Mouse (Mus musculus): Measurements from ENCODE around the gene C1qtnf1. TPM values are rescaled to one million over a fixed set of nuclear protein-coding genes. Genes with fewer than 3 reads are reported as not detected.

The C1qtnf1 gene
- polyA plus RNA-seq, 1 experiment from 2014 or later: 4.8 TPM

DNA sequence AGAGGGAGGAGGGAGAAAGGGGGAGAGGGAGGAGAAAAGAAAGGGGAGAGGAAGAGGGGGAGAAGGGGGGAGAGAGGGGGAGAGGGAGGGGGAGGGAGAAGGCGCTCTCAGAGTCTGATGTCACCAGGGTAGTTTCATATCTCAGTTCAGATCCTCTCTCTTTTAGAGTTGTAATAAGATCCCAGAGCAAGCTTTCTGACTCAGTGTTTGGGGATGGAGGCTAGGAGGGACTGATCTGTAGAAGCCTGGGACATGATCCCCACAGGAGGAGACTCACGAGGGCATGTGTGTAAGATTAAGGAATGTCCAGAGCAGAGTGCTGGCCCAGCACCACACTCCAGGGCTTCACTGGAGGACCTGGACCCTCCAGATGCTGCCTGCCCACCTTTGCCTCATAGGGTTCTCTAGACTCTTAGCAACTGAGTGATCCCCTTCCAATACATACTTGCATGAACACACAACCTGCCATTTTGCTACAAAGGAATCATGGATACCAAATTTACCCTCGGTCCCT, 680 bp upstream of the C1qtnf1 start:
- H3K27me3 ChIP-seq: peaks cover 11% of the 10 kb centered on the region; the same call in 1 of the 2 replicates
- 59% methylated on average over 3 of the region's 3 CpGs for WGBS
- no peak for ATAC-seq (ENCODE audit: low read depth)
- H3K4me2 ChIP-seq: peak overlapping the region; percentile 52
- H3K4me3 ChIP-seq: no peak overlapping the region
- H3K27ac ChIP-seq (replicated peaks): no peak overlapping the region
- H3K9me3 ChIP-seq: no peaks in the 10 kb centered on the region
- H3K4me1 ChIP-seq (replicated peaks): peaks cover 68% of the 10 kb centered on the region
- no peak overlapping the region for H3K9ac ChIP-seq
- no peaks in the 10 kb centered on the region for H3K36me3 ChIP-seq

DNA sequence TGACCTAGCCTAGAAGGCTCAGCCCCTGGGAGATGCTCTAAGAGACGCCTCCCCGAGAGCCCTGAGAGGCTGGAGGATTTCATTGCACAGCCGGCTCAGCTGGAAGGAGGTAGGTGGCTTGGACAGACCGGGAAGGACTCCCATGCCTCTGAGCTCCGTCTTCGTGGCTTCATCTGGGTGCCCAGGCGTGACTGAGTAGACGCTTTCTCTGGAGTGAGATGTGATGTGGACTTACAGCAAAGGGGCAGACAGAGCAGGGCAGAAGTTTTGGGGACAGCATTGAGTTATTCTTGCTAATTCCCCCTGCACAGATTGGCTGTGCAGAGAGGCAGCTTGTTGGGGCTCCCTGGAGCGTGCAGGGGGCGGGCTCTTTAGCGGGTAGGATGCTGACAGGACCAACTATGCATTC, 461 bp downstream of the C1qtnf1 start:
- peak overlapping the region; percentile 31 for H3K4me3 ChIP-seq
- no peaks in the 10 kb centered on the region for H3K9me3 ChIP-seq
- H3K4me1 ChIP-seq (replicated peaks): peaks cover 66% of the 10 kb centered on the region
- no peaks in the 10 kb centered on the region for H3K36me3 ChIP-seq
- H3K27me3 ChIP-seq: peaks cover 11% of the 10 kb centered on the region; the same call in 1 of the 2 replicates
- H3K4me2 ChIP-seq: peak overlapping the region; percentile 52
- peak overlapping the region; percentile 74 for H3K27ac ChIP-seq (replicated peaks)
- 5% methylated on average over 11 of the region's 11 CpGs for WGBS
- no peak for ATAC-seq (ENCODE audit: low read depth)
- peak overlapping the region; percentile 66 for H3K9ac ChIP-seq

DNA sequence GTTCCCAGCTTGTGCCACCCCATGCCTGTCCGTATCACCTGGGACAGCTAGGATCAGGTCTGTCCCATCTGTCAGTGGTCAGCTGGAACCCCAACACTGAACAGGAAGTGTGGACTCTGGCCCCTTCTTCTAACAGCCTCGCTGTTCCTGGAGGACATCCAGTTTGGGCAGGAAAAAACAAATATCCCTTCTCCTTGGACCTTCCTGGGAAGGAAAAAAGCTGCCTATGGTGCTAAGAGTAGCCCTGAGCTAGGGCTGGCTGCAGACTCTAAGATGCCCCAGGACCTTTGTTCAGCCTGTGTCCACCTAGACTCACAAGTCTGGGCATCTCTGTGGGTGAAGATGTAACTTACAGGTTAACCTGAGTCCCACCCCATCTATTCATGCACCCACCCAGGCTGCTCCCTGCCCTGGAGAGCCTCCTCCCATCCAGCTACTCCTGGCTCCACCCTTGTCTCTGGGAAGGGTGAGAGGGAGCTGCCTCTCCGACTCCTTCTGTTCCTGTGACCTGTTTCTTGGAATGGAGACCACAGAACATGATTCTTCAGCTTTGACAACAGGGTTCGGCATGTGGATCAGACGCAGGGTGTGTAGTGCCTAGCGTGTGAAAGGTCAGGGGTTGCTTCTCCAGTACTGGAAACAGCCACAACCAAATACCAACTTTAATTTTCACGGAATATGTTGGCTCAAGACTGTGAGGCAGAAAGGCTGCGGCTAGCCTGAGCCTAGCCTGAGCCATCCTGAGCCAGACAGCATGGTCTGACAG, 1.1 kb downstream of the C1qtnf1 start:
- Histone ChIP-seq H3K4me1 (replicated peaks) (peaks cover 66% of the 10 kb centered on the region), H3K4me2 (peak overlapping the region; percentile 52), H3K27me3 (peaks cover 11% of the 10 kb centered on the region; the same call in 1 of the 2 replicates), H3K9me3 (no peaks in the 10 kb centered on the region), H3K36me3 (no peaks in the 10 kb centered on the region), H3K4me3 (peak overlapping the region; percentile 31), H3K9ac (peak overlapping the region; percentile 66), H3K27ac (replicated peaks) (0 out of 2 replicates have a peak overlapping the region, but pooled peaks have one; percentile 74)
- no peak for ATAC-seq (ENCODE audit: low read depth)
- WGBS: 66% methylated on average over 8 of the region's 8 CpGs

DNA sequence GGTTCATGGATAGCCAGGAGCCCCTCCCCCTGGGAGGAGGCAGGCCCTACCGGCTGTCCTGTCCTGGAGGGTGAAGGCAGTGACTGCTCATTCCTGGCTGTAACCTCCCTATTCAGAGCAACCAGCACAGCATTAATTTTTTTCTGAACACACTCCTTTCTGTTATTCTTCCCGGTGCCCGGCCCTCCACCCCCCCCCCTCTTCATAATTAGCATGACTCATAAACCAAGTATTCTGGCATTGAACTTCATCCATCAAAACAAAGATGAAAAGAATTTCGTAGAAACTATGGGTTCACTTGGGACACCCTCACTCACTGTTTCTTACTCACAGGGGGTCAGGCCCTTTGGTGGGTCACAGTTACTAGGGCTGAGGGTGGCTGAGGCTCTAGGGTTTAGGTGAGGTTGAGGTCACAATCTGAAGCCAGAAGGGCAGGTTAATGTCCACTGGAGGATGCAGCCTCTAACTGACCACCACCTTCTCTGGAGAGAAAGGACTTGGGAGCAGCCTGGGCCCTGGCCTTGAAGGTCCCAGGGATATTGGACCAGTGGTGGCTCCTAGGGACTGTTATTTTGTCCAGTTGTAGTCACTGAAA, 2.4 kb downstream of the C1qtnf1 start:
- Histone ChIP-seq H3K36me3 (no peaks in the 10 kb centered on the region), H3K9me3 (no peaks in the 10 kb centered on the region), H3K9ac (peak overlapping the region; percentile 43; the same call in 1 of the 2 replicates), H3K4me3 (no peak overlapping the region), H3K4me2 (no peak overlapping the region), H3K27me3 (peaks cover 11% of the 10 kb centered on the region; the same call in 1 of the 2 replicates), H3K4me1 (replicated peaks) (peaks cover 62% of the 10 kb centered on the region), H3K27ac (replicated peaks) (no peak overlapping the region)
- 43% methylated on average over 4 of the region's 4 CpGs for WGBS
- no peak for ATAC-seq (ENCODE audit: low read depth)

DNA sequence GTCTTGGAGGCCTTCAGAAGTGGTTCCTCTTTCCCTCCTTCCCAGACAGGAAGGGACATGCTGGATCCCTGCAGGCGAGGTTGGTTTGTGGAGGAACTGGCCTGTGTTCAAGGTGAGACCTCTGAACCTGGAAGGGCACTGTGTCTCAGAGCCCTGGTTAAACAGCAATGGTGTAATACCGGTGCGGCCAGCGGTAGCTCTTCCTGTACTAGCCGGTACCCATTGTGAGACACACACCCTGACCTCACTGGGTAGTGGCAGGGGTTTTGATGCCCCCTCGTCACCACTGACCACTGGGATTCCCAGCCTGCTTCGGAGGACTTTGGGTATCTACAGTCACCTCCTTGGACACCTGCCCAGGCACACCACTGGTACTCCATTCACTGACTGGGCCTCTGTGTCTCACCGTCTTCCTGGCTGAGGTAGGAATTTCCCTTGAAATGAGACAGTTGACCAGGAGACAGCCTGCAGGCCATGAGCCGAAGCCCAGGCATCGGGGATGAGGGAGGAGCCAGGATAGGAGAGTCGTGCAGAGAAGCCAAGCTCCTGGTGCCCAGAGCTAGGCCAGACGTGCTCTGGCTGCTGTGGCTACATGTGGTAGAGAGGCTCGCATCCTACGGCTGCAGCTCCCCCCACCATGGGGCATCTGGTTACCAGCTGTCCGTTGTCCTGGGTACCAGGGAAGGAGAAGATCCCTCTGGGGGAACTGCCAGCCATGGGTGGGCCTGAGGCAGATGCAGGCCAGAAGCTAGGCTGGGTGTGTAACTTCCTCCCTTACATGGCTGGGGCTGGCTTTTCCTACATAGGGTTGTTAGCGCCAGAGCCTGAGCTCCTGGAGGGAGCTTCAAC, 3.3 kb downstream of the C1qtnf1 start:
- no peak for ATAC-seq (ENCODE audit: low read depth)
- peaks cover 67% of the 10 kb centered on the region for H3K4me1 ChIP-seq (replicated peaks)
- WGBS: 80% methylated on average over 16 of the region's 16 CpGs
- H3K4me2 ChIP-seq: no peak overlapping the region
- no peaks in the 10 kb centered on the region for H3K36me3 ChIP-seq
- no peak overlapping the region for H3K4me3 ChIP-seq
- H3K27me3 ChIP-seq: peaks cover 6% of the 10 kb centered on the region; the same call in 1 of the 2 replicates
- no peak overlapping the region for H3K27ac ChIP-seq (replicated peaks)
- H3K9ac ChIP-seq: peak overlapping the region; percentile 22; the same call in 1 of the 2 replicates
- H3K9me3 ChIP-seq: no peaks in the 10 kb centered on the region

DNA sequence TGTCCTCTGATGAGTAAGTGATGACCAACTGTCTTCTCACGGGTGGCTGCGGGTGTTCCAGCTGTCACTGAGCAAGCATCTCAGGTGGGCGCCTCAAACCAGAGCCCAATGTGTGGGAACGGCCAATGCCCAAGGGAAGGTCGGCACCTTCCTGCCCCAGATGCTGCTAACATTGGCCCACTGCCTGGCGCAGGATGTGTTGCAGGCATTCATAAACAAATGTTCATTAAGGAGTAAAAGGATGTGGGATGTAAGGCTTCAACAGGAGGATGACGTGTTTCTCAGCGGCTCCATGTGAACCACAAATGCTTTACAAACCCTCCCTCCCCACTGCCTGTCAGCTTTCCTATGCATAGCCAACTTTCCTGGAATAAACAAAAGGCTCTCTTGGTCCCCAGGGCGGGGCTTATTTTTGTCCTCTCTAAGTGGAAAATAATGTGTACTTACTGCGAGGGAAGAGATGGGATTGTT, 5.4 kb downstream of the C1qtnf1 start:
- Histone ChIP-seq H3K27me3 (peaks cover 5% of the 10 kb centered on the region; the same call in 1 of the 2 replicates), H3K4me1 (replicated peaks) (peaks cover 75% of the 10 kb centered on the region), H3K27ac (replicated peaks) (no peak overlapping the region), H3K9me3 (no peaks in the 10 kb centered on the region), H3K9ac (0 out of 2 replicates have a peak overlapping the region, but pooled peaks have one; percentile 12), H3K4me2 (peak overlapping the region; percentile 27; the same call in 1 of the 2 replicates), H3K4me3 (no peak overlapping the region), H3K36me3 (no peaks in the 10 kb centered on the region)
- WGBS: 67% methylated on average over 10 of the region's 10 CpGs
- ATAC-seq (ENCODE audit: low read depth): no peak

DNA sequence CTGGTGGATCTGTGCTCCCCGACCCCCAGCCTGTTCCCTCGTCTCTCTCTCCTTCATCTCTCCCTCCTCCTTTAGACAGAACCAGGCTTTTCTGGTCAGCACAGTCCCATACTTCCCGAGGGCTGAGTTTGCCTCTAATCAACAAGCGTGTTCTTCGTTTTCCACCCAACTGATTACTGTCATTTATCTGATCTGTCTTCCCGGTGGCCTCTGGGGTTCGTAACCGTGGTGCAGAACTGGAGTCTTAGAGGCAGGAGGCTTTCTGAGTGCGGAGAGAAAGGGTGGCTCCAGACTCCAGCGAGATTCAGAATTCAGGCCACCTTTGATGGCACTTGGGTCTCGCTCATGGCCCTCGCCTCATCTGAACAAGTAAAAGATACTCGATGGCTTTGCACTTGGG, 6.1 kb downstream of the C1qtnf1 start:
- H3K4me1 ChIP-seq (replicated peaks): peaks cover 75% of the 10 kb centered on the region
- peaks cover 4% of the 10 kb centered on the region; the same call in 1 of the 2 replicates for H3K27me3 ChIP-seq
- 45% methylated on average over 13 of the region's 13 CpGs for WGBS
- H3K27ac ChIP-seq (replicated peaks): no peak overlapping the region
- no peak for ATAC-seq (ENCODE audit: low read depth)
- H3K4me2 ChIP-seq: 0 out of 2 replicates have a peak overlapping the region, but pooled peaks have one; percentile 27
- no peaks in the 10 kb centered on the region for H3K36me3 ChIP-seq
- no peaks in the 10 kb centered on the region for H3K9me3 ChIP-seq
- H3K9ac ChIP-seq: peak overlapping the region; percentile 12; the same call in 1 of the 2 replicates
- no peak overlapping the region for H3K4me3 ChIP-seq

DNA sequence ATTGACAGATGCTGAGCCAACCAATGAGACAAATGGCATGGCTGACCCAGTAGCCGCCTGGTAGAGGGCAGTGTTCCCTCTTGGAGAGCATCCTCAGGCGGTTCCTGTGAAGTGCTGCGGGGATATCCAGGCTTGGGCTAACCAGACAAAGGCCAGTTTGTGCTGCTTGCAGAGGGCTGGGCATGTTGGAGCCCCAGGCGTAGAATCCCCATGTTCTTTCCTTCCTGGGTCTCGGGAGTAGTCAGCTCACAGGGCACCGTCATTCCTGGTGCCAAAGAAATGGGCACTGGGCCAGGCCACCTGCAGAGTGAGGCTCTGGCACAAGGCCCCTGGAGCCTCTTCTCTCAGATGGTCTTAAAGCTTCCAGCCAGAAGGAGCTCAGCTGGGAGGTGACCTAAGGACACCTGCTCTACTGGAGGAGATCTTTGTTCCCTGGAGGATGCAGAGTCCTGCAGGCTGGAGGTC, 8.5 kb downstream of the C1qtnf1 start:
- Histone ChIP-seq H3K27me3 (no peaks in the 10 kb centered on the region), H3K4me2 (no peak overlapping the region), H3K4me3 (no peak overlapping the region), H3K9ac (no peak overlapping the region), H3K9me3 (no peaks in the 10 kb centered on the region), H3K36me3 (no peaks in the 10 kb centered on the region), H3K27ac (replicated peaks) (peak overlapping the region; percentile 73), H3K4me1 (replicated peaks) (peaks cover 69% of the 10 kb centered on the region)
- 13% methylated on average over 6 of the region's 6 CpGs for WGBS
- peak; percentile 60 for ATAC-seq (ENCODE audit: low read depth)

DNA sequence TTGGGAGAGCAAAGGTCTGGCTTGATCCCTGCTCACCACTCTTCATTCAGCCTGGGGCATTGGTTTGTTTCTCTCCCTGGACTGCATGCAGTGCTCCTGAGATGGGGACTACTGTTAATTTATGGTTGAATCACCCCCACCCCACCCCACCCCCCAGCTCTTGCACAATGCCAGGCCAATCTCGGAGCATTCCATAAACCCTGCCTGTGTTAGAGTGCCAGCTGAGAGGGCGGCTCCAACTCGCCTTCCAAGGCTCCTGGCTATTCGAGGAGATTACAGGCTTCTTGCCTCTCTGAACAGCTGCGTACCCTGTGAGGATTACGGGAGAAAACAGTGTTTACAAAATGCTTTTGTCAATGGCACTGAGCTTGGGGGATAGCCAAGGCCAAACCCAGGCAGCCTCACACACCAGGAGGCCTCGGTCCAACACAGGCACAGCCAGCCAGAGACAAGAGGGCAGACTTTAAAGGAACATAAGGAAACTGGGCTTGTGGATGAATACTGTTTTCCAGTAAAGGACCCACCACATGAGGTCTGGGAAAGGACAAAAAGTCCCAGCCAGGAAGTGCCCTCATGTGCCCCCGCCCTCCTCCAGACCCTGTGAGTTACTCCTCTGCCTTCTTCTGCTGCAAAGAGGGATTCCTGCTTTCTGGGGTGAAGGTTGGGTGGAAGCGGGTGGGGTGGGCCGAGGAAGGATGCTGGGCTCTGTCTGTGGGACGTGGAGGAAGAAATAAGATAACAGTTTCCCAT, 10.8 kb downstream of the C1qtnf1 start:
- Histone ChIP-seq H3K27me3 (no peaks in the 10 kb centered on the region; the same call in 1 of the 2 replicates), H3K4me3 (no peak overlapping the region), H3K4me1 (replicated peaks) (peaks cover 64% of the 10 kb centered on the region), H3K4me2 (no peak overlapping the region), H3K9ac (peak overlapping the region; percentile 31), H3K36me3 (no peaks in the 10 kb centered on the region), H3K9me3 (no peaks in the 10 kb centered on the region), H3K27ac (replicated peaks) (peak overlapping the region; percentile 82)
- ATAC-seq (ENCODE audit: low read depth): peak; percentile 55
- 13% methylated on average over 11 of the region's 11 CpGs for WGBS

DNA sequence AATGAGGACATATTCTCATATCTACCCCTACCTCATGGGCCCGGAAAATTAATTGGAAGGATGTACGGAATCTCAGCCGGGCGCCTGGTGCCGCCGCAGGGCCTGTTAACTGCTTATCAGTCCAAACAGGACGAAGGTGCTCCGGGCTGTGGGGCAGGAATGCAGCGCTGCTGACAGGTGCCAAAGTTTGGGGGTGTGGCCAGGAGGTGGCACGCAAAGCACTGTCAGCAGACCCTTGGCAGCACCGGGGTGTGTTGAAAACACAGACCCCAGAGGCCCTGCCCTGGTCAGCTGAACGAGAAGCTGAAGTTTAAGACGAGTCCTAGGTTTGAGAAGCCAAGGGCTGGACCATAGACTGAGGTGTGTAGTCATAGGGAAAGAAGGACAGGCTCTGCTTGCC, 14.7 kb downstream of the C1qtnf1 start:
- no peak overlapping the region for H3K4me3 ChIP-seq
- H3K27me3 ChIP-seq: peaks cover 4% of the 10 kb centered on the region; the same call in 1 of the 2 replicates
- 75% methylated on average over 13 of the region's 13 CpGs for WGBS
- no peak for ATAC-seq (ENCODE audit: low read depth)
- no peaks in the 10 kb centered on the region for H3K36me3 ChIP-seq
- H3K27ac ChIP-seq (replicated peaks): no peak overlapping the region
- no peak overlapping the region for H3K4me2 ChIP-seq
- H3K4me1 ChIP-seq (replicated peaks): peaks cover 43% of the 10 kb centered on the region
- no peak overlapping the region for H3K9ac ChIP-seq
- H3K9me3 ChIP-seq: no peaks in the 10 kb centered on the region

Measured in neural tube, embryonic 13.5 days (tissue).